Mouse (Mus musculus) embryonic fibroblast, embryonic 13.5 days (primary cell): ENCODE results near the gene Rreb1.

Source experiments
- CTCF ChIP-seq: IDR thresholded peaks from 2 replicates; pipeline ENCODE4 v1.5.1; 2011; ENCODE audit warnings: mild to moderate bottlenecking, control low read depth, low read length, moderate library complexity, borderline replicate concordance; ENCODE audit not compliant: insufficient read depth
- POLR2A ChIP-seq: IDR thresholded peaks from 2 replicates; pipeline ENCODE4 v1.6.1; 2011; ENCODE audit warnings: low read depth, mild to moderate bottlenecking, control low read depth, low read length, moderate library complexity

DNA sequence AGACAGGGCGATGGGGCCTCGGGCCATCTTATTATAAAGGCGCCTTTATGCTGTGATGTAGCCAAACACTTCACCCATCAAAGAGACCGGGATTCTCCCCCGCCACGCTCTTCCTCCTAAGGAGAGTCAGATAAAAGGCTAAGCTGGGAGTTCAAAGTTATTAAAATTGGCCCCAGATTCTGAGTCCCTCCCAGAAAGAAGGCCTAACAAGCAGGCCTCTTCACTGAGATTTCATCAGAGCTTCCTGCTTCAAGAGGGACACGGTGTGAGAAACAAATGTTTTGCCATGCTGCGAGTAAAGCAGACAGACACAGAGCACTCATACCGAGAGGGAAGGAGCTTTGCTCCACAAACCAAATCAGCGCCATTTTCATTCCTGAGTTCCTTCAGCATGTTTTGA is 189.4 kb downstream of the Rreb1 start:
- TF ChIP-seq CTCF (no peak), POLR2A (no peak)
